Mouse (Mus musculus): ENCODE data around the gene Rps28. TPM values are rescaled to one million over a fixed set of nuclear protein-coding genes. Genes with fewer than 3 reads are reported as not detected.

Rps28 gene
- polyA plus RNA-seq, 1 experiment from 2014 or later, result 407 TPM

- Histone ChIP-seq H3K4me2 (ENCODE audit: low read length) (peak within 1 kb of the TSS; percentile 95), H3K9me3 (replicated peaks; ENCODE audit: control insufficient read depth, low read length, poor library complexity, severe bottlenecking) (no peaks in the 10 kb centered on the region), H3K36me3 (ENCODE audit: control insufficient read depth, insufficient read depth, low read length) (no peaks in the 10 kb centered on the region), H3K4me3 (ENCODE audit: low read depth, low read length) (peak within 1 kb of the TSS; percentile 50), H3K4me1 (ENCODE audit: control insufficient read depth, insufficient read depth, low read length) (peaks cover 12% of the 10 kb centered on the region; the same call in 1 of the 2 replicates), H3K27ac (ENCODE audit: low read length) (peak within 1 kb of the TSS; percentile 60), H3K27me3 (ENCODE audit: control insufficient read depth, insufficient read depth, low read depth, low read length) (no peaks in the 10 kb centered on the region), H3K9ac (ENCODE audit: low read depth, low read length) (peak within 1 kb of the TSS; percentile 67)
- 1% methylated on average over 50 of the region's 50 CpGs for WGBS
- ATAC-seq, result peak; percentile 86
These were observed 43.0 kb downstream of the Rps28 start, which contains the start of gene Angptl4 for GRCm38 (mm10) chr17:33781124-33781977. TSS of gene Angptl4 (minus strand) at chr17:33781830.

- H3K27ac ChIP-seq (ENCODE audit: low read length), result 0 out of 2 replicates have a peak overlapping the region, but pooled peaks have one; percentile 60
- no peak for ATAC-seq
These were observed 43.9 kb downstream of the Rps28 start for GRCm38 (mm10) chr17:33780431-33780830.

GRCm38 (mm10) chr17:33779967-33780295 lies 44.4 kb downstream of the Rps28 start:
- ATAC-seq, result no peak
- no peak overlapping the region for H3K4me3 ChIP-seq (ENCODE audit: low read depth, low read length)
- peaks cover 12% of the 10 kb centered on the region; the same call in 1 of the 2 replicates for H3K4me1 ChIP-seq (ENCODE audit: control insufficient read depth, insufficient read depth, low read length)
- 90% methylated on average over 5 of the region's 5 CpGs for WGBS
- no peaks in the 10 kb centered on the region for H3K36me3 ChIP-seq (ENCODE audit: control insufficient read depth, insufficient read depth, low read length)
- H3K9me3 ChIP-seq (replicated peaks; ENCODE audit: control insufficient read depth, low read length, poor library complexity, severe bottlenecking), result no peaks in the 10 kb centered on the region
- H3K4me2 ChIP-seq (ENCODE audit: low read length), result peak overlapping the region; percentile 95
- H3K27me3 ChIP-seq (ENCODE audit: control insufficient read depth, insufficient read depth, low read depth, low read length), result no peaks in the 10 kb centered on the region
- no peak overlapping the region for H3K27ac ChIP-seq (ENCODE audit: low read length)
- H3K9ac ChIP-seq (ENCODE audit: low read depth, low read length), result no peak overlapping the region

More at GRCm38 (mm10) chr17:33780431-33780830, 43.9 kb downstream of the Rps28 start:
- no peak overlapping the region; the same call in 1 of the 2 replicates for H3K9ac ChIP-seq (ENCODE audit: low read depth, low read length)
- no peaks in the 10 kb centered on the region for H3K27me3 ChIP-seq (ENCODE audit: control insufficient read depth, insufficient read depth, low read depth, low read length)
- 88% methylated on average over 5 of the region's 5 CpGs for WGBS
- peak overlapping the region; percentile 95 for H3K4me2 ChIP-seq (ENCODE audit: low read length)
- peak overlapping the region; percentile 50 for H3K4me3 ChIP-seq (ENCODE audit: low read depth, low read length)
- no peaks in the 10 kb centered on the region for H3K36me3 ChIP-seq (ENCODE audit: control insufficient read depth, insufficient read depth, low read length)
- no peaks in the 10 kb centered on the region for H3K9me3 ChIP-seq (replicated peaks; ENCODE audit: control insufficient read depth, low read length, poor library complexity, severe bottlenecking)
- peaks cover 12% of the 10 kb centered on the region; the same call in 1 of the 2 replicates for H3K4me1 ChIP-seq (ENCODE audit: control insufficient read depth, insufficient read depth, low read length)

- H3K36me3 ChIP-seq (ENCODE audit: control insufficient read depth, insufficient read depth, low read length), result no peaks in the 10 kb centered on the region
- H3K27ac ChIP-seq (ENCODE audit: low read length), result peak overlapping the region; percentile 60; the same call in 1 of the 2 replicates
- H3K27me3 ChIP-seq (ENCODE audit: control insufficient read depth, insufficient read depth, low read depth, low read length), result no peaks in the 10 kb centered on the region
- no peak overlapping the region for H3K9ac ChIP-seq (ENCODE audit: low read depth, low read length)
- peak; percentile 75 for ATAC-seq
- no peak overlapping the region for H3K4me3 ChIP-seq (ENCODE audit: low read depth, low read length)
- H3K4me1 ChIP-seq (ENCODE audit: control insufficient read depth, insufficient read depth, low read length), result peaks cover 12% of the 10 kb centered on the region; the same call in 1 of the 2 replicates
- H3K9me3 ChIP-seq (replicated peaks; ENCODE audit: control insufficient read depth, low read length, poor library complexity, severe bottlenecking), result no peaks in the 10 kb centered on the region
- 66% methylated on average over 8 of the region's 9 CpGs for WGBS
- H3K4me2 ChIP-seq (ENCODE audit: low read length), result peak overlapping the region; percentile 35
These were observed 44.9 kb downstream of the Rps28 start for GRCm38 (mm10) chr17:33779271-33779966.

- WGBS, result 94% methylated on average over 4 of the region's 4 CpGs
These were observed 49.1 kb downstream of the Rps28 start for GRCm38 (mm10) chr17:33775287-33775686.

DNA sequence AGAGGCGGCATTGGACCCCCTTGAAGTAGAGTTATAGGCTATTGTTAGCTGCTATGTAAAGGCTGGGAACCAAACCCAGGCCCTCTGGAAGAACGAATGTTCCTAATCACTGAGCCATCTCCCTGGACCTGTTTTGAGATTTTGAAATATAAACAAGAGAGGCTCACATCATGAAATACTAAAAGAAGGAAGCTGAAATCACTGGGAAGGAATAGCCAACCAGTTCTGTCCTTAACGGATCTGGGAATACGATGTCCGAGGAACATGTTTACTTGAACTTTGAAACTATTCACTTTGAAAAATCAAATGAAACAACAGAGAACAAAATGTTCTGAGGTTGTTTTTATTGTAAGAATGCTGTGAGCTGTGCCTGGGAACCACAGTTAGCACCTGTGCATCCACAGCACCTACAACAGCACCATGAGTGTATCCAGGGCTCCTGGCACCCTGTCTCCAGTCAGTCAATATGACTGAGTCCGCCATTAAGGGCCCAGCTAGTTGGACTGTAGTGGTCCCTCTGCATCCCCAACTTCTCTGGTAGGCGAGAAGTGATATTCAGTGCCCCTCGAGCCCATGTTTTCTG lies 49.7 kb downstream of the Rps28 start:
- no peak for ATAC-seq
- no peak overlapping the region for H3K9ac ChIP-seq (ENCODE audit: low read depth, low read length)
- H3K27me3 ChIP-seq (ENCODE audit: control insufficient read depth, insufficient read depth, low read depth, low read length), result no peaks in the 10 kb centered on the region
- H3K36me3 ChIP-seq (ENCODE audit: control insufficient read depth, insufficient read depth, low read length), result no peaks in the 10 kb centered on the region
- no peaks in the 10 kb centered on the region for H3K9me3 ChIP-seq (replicated peaks; ENCODE audit: control insufficient read depth, low read length, poor library complexity, severe bottlenecking)
- H3K4me3 ChIP-seq (ENCODE audit: low read depth, low read length), result no peak overlapping the region
- no peak overlapping the region for H3K27ac ChIP-seq (ENCODE audit: low read length)
- WGBS, result 90% methylated on average over 8 of the region's 8 CpGs
- H3K4me2 ChIP-seq (ENCODE audit: low read length), result no peak overlapping the region
- no peaks in the 10 kb centered on the region for H3K4me1 ChIP-seq (ENCODE audit: control insufficient read depth, insufficient read depth, low read length)

More at GRCm38 (mm10) chr17:33775287-33775686, 49.1 kb downstream of the Rps28 start:
- Histone ChIP-seq H3K27ac (ENCODE audit: low read length) (no peak overlapping the region), H3K27me3 (ENCODE audit: control insufficient read depth, insufficient read depth, low read depth, low read length) (no peaks in the 10 kb centered on the region), H3K4me1 (ENCODE audit: control insufficient read depth, insufficient read depth, low read length) (no peaks in the 10 kb centered on the region), H3K9ac (ENCODE audit: low read depth, low read length) (no peak overlapping the region), H3K36me3 (ENCODE audit: control insufficient read depth, insufficient read depth, low read length) (no peaks in the 10 kb centered on the region), H3K4me2 (ENCODE audit: low read length) (no peak overlapping the region), H3K9me3 (replicated peaks; ENCODE audit: control insufficient read depth, low read length, poor library complexity, severe bottlenecking) (no peaks in the 10 kb centered on the region), H3K4me3 (ENCODE audit: low read depth, low read length) (no peak overlapping the region)
- ATAC-seq, result no peak

GRCm38 (mm10) chr17:33773871-33774572 lies 50.3 kb downstream of the Rps28 start:
- Histone ChIP-seq H3K27ac (ENCODE audit: low read length) (no peak overlapping the region), H3K27me3 (ENCODE audit: control insufficient read depth, insufficient read depth, low read depth, low read length) (no peaks in the 10 kb centered on the region), H3K4me1 (ENCODE audit: control insufficient read depth, insufficient read depth, low read length) (no peaks in the 10 kb centered on the region), H3K4me2 (ENCODE audit: low read length) (no peak overlapping the region), H3K9me3 (replicated peaks; ENCODE audit: control insufficient read depth, low read length, poor library complexity, severe bottlenecking) (no peaks in the 10 kb centered on the region), H3K36me3 (ENCODE audit: control insufficient read depth, insufficient read depth, low read length) (no peaks in the 10 kb centered on the region), H3K9ac (ENCODE audit: low read depth, low read length) (no peak overlapping the region), H3K4me3 (ENCODE audit: low read depth, low read length) (no peak overlapping the region)
- WGBS, result 90% methylated on average over 6 of the region's 6 CpGs
- no peak for ATAC-seq

GRCm38 (mm10) chr17:33773426-33773825 lies 50.9 kb downstream of the Rps28 start:
- Histone ChIP-seq H3K36me3 (ENCODE audit: control insufficient read depth, insufficient read depth, low read length) (no peaks in the 10 kb centered on the region), H3K4me3 (ENCODE audit: low read depth, low read length) (no peak overlapping the region), H3K9me3 (replicated peaks; ENCODE audit: control insufficient read depth, low read length, poor library complexity, severe bottlenecking) (no peaks in the 10 kb centered on the region), H3K9ac (ENCODE audit: low read depth, low read length) (no peak overlapping the region), H3K4me2 (ENCODE audit: low read length) (no peak overlapping the region), H3K27me3 (ENCODE audit: control insufficient read depth, insufficient read depth, low read depth, low read length) (no peaks in the 10 kb centered on the region), H3K27ac (ENCODE audit: low read length) (no peak overlapping the region), H3K4me1 (ENCODE audit: control insufficient read depth, insufficient read depth, low read length) (no peaks in the 10 kb centered on the region)
- 85% methylated on average over 6 of the region's 6 CpGs for WGBS
- no peak for ATAC-seq
